ENCODE assay signal across 28 mouse cellular contexts in the genomic region with DNA sequence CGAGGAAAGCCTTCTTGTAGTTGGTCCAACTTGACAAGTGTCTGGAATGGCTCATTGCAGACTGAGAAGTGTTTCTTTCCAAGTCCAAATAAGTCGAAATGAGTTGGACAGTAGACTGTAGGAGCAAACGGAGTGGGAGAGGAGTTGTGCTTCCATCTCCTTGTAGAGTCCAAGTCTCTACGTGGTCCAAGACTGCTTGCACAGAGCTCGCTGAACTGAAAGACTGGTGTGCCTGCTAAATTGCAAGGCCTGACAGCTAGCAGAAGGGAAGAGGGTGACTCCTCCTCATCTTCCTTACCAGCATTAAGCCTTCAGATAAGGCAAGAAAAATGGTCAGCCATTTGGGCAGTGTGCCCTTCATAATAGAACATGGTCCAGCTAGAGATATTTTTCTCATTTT.
A peak's percentile ranks its signal among the peaks of the same experiment; 100 is the strongest.
DNase-seq lines count a peak whose midpoint lies in the region; ATAC-seq and TF ChIP-seq lines count a peak whose summit lies in the region.
"Had no signal": no experiment of that assay in that cellular context is flagged by ENCODE, and none has a peak within 500 bp of the region (broad histone marks: within the 10 kb centered on the region; RNA-seq: fewer than 3 reads in every experiment).

No protein-coding gene starts in this region.

- ATAC-seq in intestine, embryonic 14.5 days (replicated peaks; ENCODE audit: low FRiP score, low TSS enrichment, low read depth), result 0 out of 2 replicates have a peak, but pooled peaks have one; percentile 68
- ATAC-seq in intestine, postnatal 0 days, result no peak
- no peak for ATAC-seq in frontal cortex, adult (ENCODE audit: low TSS enrichment)
- ATAC-seq: forebrain, embryonic 14.5 days; liver, embryonic 12.5 days; liver, postnatal 0 days had no signal

- peak overlapping the region; percentile 82 for H3K27ac ChIP-seq in intestine, embryonic 14.5 days (ENCODE audit: low read depth)
- H3K27ac ChIP-seq in intestine, postnatal 0 days (ENCODE audit: low read depth, low read length), result no peak overlapping the region
- H3K27ac ChIP-seq: embryonic facial prominence, embryonic 12.5 days; hindbrain, embryonic 14.5 days; liver, embryonic 12.5 days; midbrain, embryonic 12.5 days; neural tube, embryonic 12.5 days had no signal

- no peak overlapping the region for H3K9ac ChIP-seq in intestine, embryonic 14.5 days (ENCODE audit: low read length)
- H3K9ac ChIP-seq in intestine, postnatal 0 days (ENCODE audit: low read depth, low read length), result no peak overlapping the region
- H3K9ac ChIP-seq: embryonic facial prominence, embryonic 12.5 days; heart, embryonic 12.5 days; hindbrain, embryonic 14.5 days; liver, embryonic 12.5 days; liver, postnatal 0 days; midbrain, embryonic 12.5 days; neural tube, embryonic 12.5 days had no signal

- H3K4me1 ChIP-seq in intestine, embryonic 14.5 days (replicated peaks; ENCODE audit: control insufficient read depth, insufficient read depth, low read length), result peaks cover 27% of the 10 kb centered on the region
- 0 out of 2 replicates have a peak, but pooled peaks cover 12% of the 10 kb centered on the region for H3K4me1 ChIP-seq in intestine, postnatal 0 days (replicated peaks; ENCODE audit: control insufficient read depth, insufficient read depth, low read length)

- H3K36me3 ChIP-seq in intestine, embryonic 14.5 days (ENCODE audit: control insufficient read depth, insufficient read depth, low read length), result no peaks in the 10 kb centered on the region
- H3K36me3 ChIP-seq in intestine, postnatal 0 days (ENCODE audit: control insufficient read depth, insufficient read depth), result no peaks in the 10 kb centered on the region
- H3K36me3 ChIP-seq: embryonic facial prominence, embryonic 12.5 days; heart, embryonic 12.5 days; liver, embryonic 12.5 days; midbrain, embryonic 12.5 days; neural tube, embryonic 12.5 days had no signal

- DNase-seq in intestine, embryonic 14.5 days (ENCODE audit: low spot score), result no peak
- peak; percentile 7 for DNase-seq in lung, postnatal 36 days
- no peak for DNase-seq in lung, postnatal 4 days
- DNase-seq in urinary bladder, postnatal 36 days (ENCODE audit: low spot score in 2 of 2), result peak; percentile 6 to 8
- DNase-seq in urinary bladder, postnatal 25 days (ENCODE audit: low spot score), result no peak
- no peak for DNase-seq in right cerebral cortex, postnatal 36 days (ENCODE audit: low spot score in 2 of 2)
- DNase-seq: adrenal gland, postnatal 14 days; cerebellum, adult 11 months; cerebellum, adult 9-10 months; embryo, embryonic 11 days; gastrocnemius, postnatal 25 days; layer of hippocampus, postnatal 36 days; left cerebral cortex, postnatal 4 days; liver, postnatal 0 days; right cerebral cortex, adult 18-20 months; right cerebral cortex, postnatal 4 days; thymus, adult 18-20 months; thymus, postnatal 25 days had no signal

- no peaks in the 10 kb centered on the region for H3K9me3 ChIP-seq in intestine, embryonic 14.5 days (ENCODE audit: control insufficient read depth, low read length)
- H3K9me3 ChIP-seq in intestine, postnatal 0 days (ENCODE audit: control insufficient read depth), result no peaks in the 10 kb centered on the region
- H3K9me3 ChIP-seq: embryonic facial prominence, embryonic 12.5 days; heart, embryonic 12.5 days; liver, embryonic 12.5 days; midbrain, embryonic 12.5 days; neural tube, embryonic 12.5 days had no signal

- TF ChIP-seq CTCF in intestine, postnatal 0 days (IDR thresholded peaks at IDR 0.05; ENCODE audit: low read depth), result no peak

- no peak overlapping the region for H3K4me2 ChIP-seq in intestine, embryonic 14.5 days (ENCODE audit: low read length)
- no peak overlapping the region for H3K4me2 ChIP-seq in intestine, postnatal 0 days (replicated peaks; ENCODE audit: low read depth)
- H3K4me2 ChIP-seq: embryonic facial prominence, embryonic 12.5 days; heart, embryonic 12.5 days; hindbrain, embryonic 14.5 days; liver, embryonic 12.5 days; midbrain, embryonic 12.5 days; neural tube, embryonic 12.5 days had no signal

- WGBS in intestine, embryonic 14.5 days, result 35% methylated on average over 5 of the region's 5 CpGs
- WGBS in intestine, postnatal 0 days, result 64% methylated on average over 5 of the region's 5 CpGs

- H3K4me3 ChIP-seq in intestine, embryonic 14.5 days (ENCODE audit: low read depth, low read length), result no peak overlapping the region
- no peak overlapping the region for H3K4me3 ChIP-seq in intestine, postnatal 0 days (ENCODE audit: low read depth, low read length)
- H3K4me3 ChIP-seq: embryonic facial prominence, embryonic 12.5 days; heart, embryonic 12.5 days; liver, embryonic 12.5 days; midbrain, embryonic 12.5 days; myocyte; neural tube, embryonic 12.5 days had no signal

- no peaks in the 10 kb centered on the region for H3K27me3 ChIP-seq in intestine, embryonic 14.5 days (replicated peaks; ENCODE audit: control insufficient read depth, insufficient read depth, low read length)
- H3K27me3 ChIP-seq in intestine, postnatal 0 days (replicated peaks; ENCODE audit: control insufficient read depth, insufficient read depth, low read length), result no peaks in the 10 kb centered on the region
- H3K27me3 ChIP-seq: embryonic facial prominence, embryonic 12.5 days; heart, embryonic 12.5 days; liver, embryonic 12.5 days; midbrain, embryonic 12.5 days; neural tube, embryonic 12.5 days had no signal

Comparison
In these comparisons a context has a peak if more than half of its experiments do, and no peak if none do; other contexts are left out.
1. DNase-seq: peak in lung, postnatal 36 days (single experiment) and urinary bladder, postnatal 36 days (2 of 2); none in intestine, embryonic 14.5 days (single experiment), lung, postnatal 4 days (0 of 2), urinary bladder, postnatal 25 days (single experiment) and right cerebral cortex, postnatal 36 days (0 of 2).